Mouse (Mus musculus) erythroblast, adult 5-6 weeks (primary cell): ENCODE data around the gene Tjap1. TPM values are rescaled to one million over a fixed set of nuclear protein-coding genes. Genes with fewer than 3 reads are reported as not detected.

Source experiments
- ATAC-seq: replicated peaks from 2 replicates; pipeline ENCODE4 v1.8.0; 2016; ENCODE audit warnings: moderate number of reproducible peaks, mild to moderate bottlenecking, moderate TSS enrichment, inconsistent platforms; ENCODE audit not compliant: poor library complexity, low FRiP score, severe bottlenecking
- total RNA-seq, 2 experiments: library from RNA; stranded (forward) in 1 of 2; stranded (reverse) in 1 of 2; fragments of 150-400 nt in 1 of 2; fragments of 200-764, 138-1000 nt in 1 of 2; gene quantifications; 2 replicates each; pipeline versions ENCODE4 v1.2.3 to v1.2.4; 2015 to 2017; ENCODE audit warnings: low replicate concordance in 2 of 2

Gene Tjap1
- total RNA-seq, 2 experiments from 2014 or later, result 12.3 to 23.1 TPM

GRCm38 (mm10) chr17:46258279-46259053 lies 24.4 kb downstream of the Tjap1 start:
- no peak for ATAC-seq

GRCm38 (mm10) chr17:46255147-46255546 lies 27.7 kb downstream of the Tjap1 start:
- ATAC-seq, result no peak

GRCm38 (mm10) chr17:46254106-46254505 lies 28.7 kb downstream of the Tjap1 start:
- no peak for ATAC-seq

- ATAC-seq, result peak; percentile 85
Observed at GRCm38 (mm10) chr17:46253452-46254084, 29.3 kb downstream of the Tjap1 start, which contains the start of gene Lrrc73. Lrrc73 (plus strand) TSS chr17:46253531.

- no peak for ATAC-seq
Observed at GRCm38 (mm10) chr17:46252571-46253451, 30.0 kb downstream of the Tjap1 start.

GRCm38 (mm10) chr17:46251174-46251573 lies 31.7 kb downstream of the Tjap1 start:
- ATAC-seq, result no peak

- ATAC-seq, result peak; percentile 24
Observed at GRCm38 (mm10) chr17:46248189-46248522, 34.7 kb downstream of the Tjap1 start.

- ATAC-seq, result peak; percentile 92
Observed at GRCm38 (mm10) chr17:46247512-46248188, 35.2 kb downstream of the Tjap1 start, which contains the start of the genes Polr1c and Yipf3. Polr1c (minus strand) TSS chr17:46248054. Yipf3 (plus strand) TSS chr17:46248080.

- ATAC-seq, result no peak
Observed at GRCm38 (mm10) chr17:46244579-46244978, 38.2 kb downstream of the Tjap1 start.

GRCm38 (mm10) chr17:46243624-46244023 lies 39.2 kb downstream of the Tjap1 start:
- no peak for ATAC-seq

- ATAC-seq, result no peak
Observed at GRCm38 (mm10) chr17:46242993-46243392, 39.8 kb downstream of the Tjap1 start.

- ATAC-seq, result no peak
Observed at GRCm38 (mm10) chr17:46242274-46242673, 40.6 kb downstream of the Tjap1 start.

GRCm38 (mm10) chr17:46241471-46241870 lies 41.4 kb downstream of the Tjap1 start:
- no peak for ATAC-seq

- no peak for ATAC-seq
Observed at GRCm38 (mm10) chr17:46239516-46240114, 43.2 kb downstream of the Tjap1 start.

- ATAC-seq, result no peak
Observed at GRCm38 (mm10) chr17:46237480-46237879, 45.3 kb downstream of the Tjap1 start.

- ATAC-seq, result peak; percentile 21
Observed at GRCm38 (mm10) chr17:46237079-46237478, 45.7 kb downstream of the Tjap1 start.

GRCm38 (mm10) chr17:46236067-46236466 lies 46.8 kb downstream of the Tjap1 start:
- no peak for ATAC-seq

- ATAC-seq, result no peak
Observed at GRCm38 (mm10) chr17:46227576-46227975, 55.2 kb downstream of the Tjap1 start.

GRCm38 (mm10) chr17:46221601-46222000 lies 61.2 kb downstream of the Tjap1 start:
- no peak for ATAC-seq
